Comparison of ENCODE assay signal across 25 mouse cellular contexts in genomic region chr7:88457827-88458226, GRCm38 (mm10). TPM values are rescaled to one million over a fixed set of nuclear protein-coding genes. Genes with fewer than 3 reads are reported as not detected.
"Had no signal": no experiment of that assay in that cellular context is flagged by ENCODE, and none has a peak within 500 bp of the region (broad histone marks: within the 10 kb centered on the region; RNA-seq: fewer than 3 reads in every experiment).

No protein-coding gene starts in this region.

- H3K9me3 ChIP-seq: heart, embryonic 10.5 days; heart, embryonic 12.5 days; hindbrain, embryonic 13.5 days; hindbrain, embryonic 15.5 days; kidney, embryonic 15.5 days; limb, embryonic 10.5 days; limb, embryonic 12.5 days; liver, embryonic 12.5 days had no signal

- H3K36me3 ChIP-seq: heart, embryonic 10.5 days; heart, embryonic 12.5 days; hindbrain, embryonic 13.5 days; hindbrain, embryonic 15.5 days; kidney, embryonic 15.5 days; limb, embryonic 10.5 days; limb, embryonic 12.5 days; liver, embryonic 12.5 days had no signal

- ATAC-seq: hindbrain, postnatal 0 days; intestine, embryonic 16.5 days; liver, embryonic 12.5 days had no signal

- H3K27ac ChIP-seq: heart, embryonic 10.5 days; hindbrain, embryonic 13.5 days; hindbrain, embryonic 15.5 days; hindbrain, postnatal 0 days; kidney, embryonic 15.5 days; kidney, postnatal 0 days; limb, embryonic 10.5 days; limb, embryonic 12.5 days; liver, embryonic 12.5 days had no signal

- H3K4me1 ChIP-seq: heart, embryonic 10.5 days; heart, embryonic 12.5 days; hindbrain, embryonic 13.5 days; hindbrain, embryonic 15.5 days; kidney, embryonic 15.5 days; limb, embryonic 10.5 days; limb, embryonic 12.5 days; liver, embryonic 12.5 days had no signal

- H3K27me3 ChIP-seq: heart, embryonic 12.5 days; hindbrain, embryonic 13.5 days; hindbrain, embryonic 15.5 days; kidney, embryonic 15.5 days; limb, embryonic 12.5 days; liver, embryonic 12.5 days had no signal

- H3K4me3 ChIP-seq: heart, embryonic 10.5 days; heart, embryonic 12.5 days; hindbrain, embryonic 13.5 days; hindbrain, embryonic 15.5 days; kidney, embryonic 15.5 days; limb, embryonic 10.5 days; limb, embryonic 12.5 days; liver, embryonic 12.5 days had no signal

- DNase-seq: gastrocnemius, postnatal 14 days; gastrocnemius, postnatal 36 days; heart, adult 18-20 months; heart, postnatal 10 days; heart, postnatal 4 days; kidney, adult 11 months; kidney, adult 2 months; kidney, adult 9 months; kidney, postnatal 14 days; kidney, postnatal 36 days; layer of hippocampus, adult 9-11 months; layer of hippocampus, postnatal 36 days had no signal

RNA-seq across cellular contexts. Expression of gene Rab38, which starts 27.8 kb away (rescaled TPM):
- total RNA-seq: gastrocnemius, adult 18-20 months; gastrocnemius, adult 8-10 months had no signal
